Mouse (Mus musculus): ENCODE measurements around the gene Coro2a. TPM values are rescaled to one million over a fixed set of nuclear protein-coding genes. Genes with fewer than 3 reads are reported as not detected.
"Not testable (repeated sequence)": the region's sequence is repeated elsewhere in the genome, so short reads cannot be mapped to it uniquely, and the experiment has no call there.

Gene Coro2a
- polyA plus RNA-seq, 1 experiment, result 0.59 TPM

- H3K4me3 ChIP-seq (ENCODE audit: insufficient read depth, low read depth, low read length), result not testable (repeated sequence)
Measured at GRCm38 (mm10) chr4:46581577-46581976, 20.4 kb downstream of the Coro2a start.

GRCm38 (mm10) chr4:46580799-46581243 is 21.2 kb downstream of the Coro2a start:
- H3K4me1 ChIP-seq (ENCODE audit: control insufficient read depth, insufficient read depth, insufficient read length, low read length); H3K4me3 ChIP-seq (ENCODE audit: insufficient read depth, low read depth, low read length): not testable (repeated sequence)
- 0 out of 2 replicates have a peak overlapping the region, but pooled peaks have one; percentile 33 for H3K27ac ChIP-seq (replicated peaks; ENCODE audit: low read depth, low read length)

More at GRCm38 (mm10) chr4:46581577-46581976, 20.4 kb downstream of the Coro2a start:
- not testable (repeated sequence) for H3K27ac ChIP-seq (replicated peaks; ENCODE audit: low read depth, low read length); H3K4me1 ChIP-seq (ENCODE audit: control insufficient read depth, insufficient read depth, insufficient read length, low read length)

DNA sequence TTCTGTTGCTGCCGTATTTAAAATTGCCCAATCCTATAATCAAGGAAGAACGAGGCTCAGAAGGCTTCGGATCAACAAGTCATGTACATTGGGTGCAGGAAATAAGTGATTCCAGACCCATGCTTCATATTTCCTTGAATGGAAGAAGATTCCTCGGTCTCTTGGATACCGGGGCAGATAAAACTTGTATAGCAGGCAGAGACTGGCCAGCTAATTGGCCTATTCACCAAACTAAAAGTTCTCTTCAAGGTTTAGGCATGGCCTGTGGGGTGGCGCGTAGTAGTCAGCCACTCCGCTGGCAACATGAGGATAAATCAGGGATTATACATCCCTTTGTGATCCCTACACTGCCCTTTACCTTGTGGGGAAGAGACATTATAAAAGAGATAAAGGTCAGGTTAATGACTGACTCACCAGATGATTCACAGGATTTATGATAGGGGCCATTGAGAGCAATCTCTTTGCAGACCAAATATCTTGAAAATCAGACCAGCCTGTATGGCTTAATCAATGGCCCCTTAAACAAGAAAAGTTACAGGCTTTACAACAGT is 23.1 kb downstream of the Coro2a start:
- not testable (repeated sequence) for H3K27ac ChIP-seq (replicated peaks; ENCODE audit: low read depth, low read length); H3K4me3 ChIP-seq (ENCODE audit: insufficient read depth, low read depth, low read length); H3K4me1 ChIP-seq (ENCODE audit: control insufficient read depth, insufficient read depth, insufficient read length, low read length)

DNA sequence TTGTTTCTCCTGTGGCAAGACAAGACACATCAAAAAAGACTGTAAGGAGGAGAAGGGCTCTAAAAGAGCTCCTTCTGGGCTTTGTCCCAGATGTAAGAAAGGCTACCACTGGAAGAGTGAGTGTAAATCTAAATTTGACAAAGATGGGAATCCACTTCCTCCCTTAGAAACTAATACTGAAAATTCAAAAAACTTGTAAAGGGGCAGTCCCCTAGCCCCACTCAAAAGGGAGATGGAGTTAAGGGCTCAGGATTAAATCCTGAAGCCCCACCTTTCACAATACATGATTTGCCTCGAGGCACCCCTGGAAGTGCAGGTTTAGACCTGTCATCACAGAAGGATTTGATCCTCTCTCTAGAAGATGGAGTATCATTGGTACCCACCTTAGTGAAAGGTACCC is 23.8 kb downstream of the Coro2a start:
- Histone ChIP-seq H3K27ac (replicated peaks; ENCODE audit: low read depth, low read length) (no peak overlapping the region), H3K4me1 (ENCODE audit: control insufficient read depth, insufficient read depth, insufficient read length, low read length) (no peaks in the 10 kb centered on the region), H3K4me3 (ENCODE audit: insufficient read depth, low read depth, low read length) (no peak overlapping the region)

- H3K27ac ChIP-seq (replicated peaks; ENCODE audit: low read depth, low read length); H3K4me3 ChIP-seq (ENCODE audit: insufficient read depth, low read depth, low read length); H3K4me1 ChIP-seq (ENCODE audit: control insufficient read depth, insufficient read depth, insufficient read length, low read length): not testable (repeated sequence)
Measured at GRCm38 (mm10) chr4:46575509-46576284, 26.3 kb downstream of the Coro2a start.

DNA sequence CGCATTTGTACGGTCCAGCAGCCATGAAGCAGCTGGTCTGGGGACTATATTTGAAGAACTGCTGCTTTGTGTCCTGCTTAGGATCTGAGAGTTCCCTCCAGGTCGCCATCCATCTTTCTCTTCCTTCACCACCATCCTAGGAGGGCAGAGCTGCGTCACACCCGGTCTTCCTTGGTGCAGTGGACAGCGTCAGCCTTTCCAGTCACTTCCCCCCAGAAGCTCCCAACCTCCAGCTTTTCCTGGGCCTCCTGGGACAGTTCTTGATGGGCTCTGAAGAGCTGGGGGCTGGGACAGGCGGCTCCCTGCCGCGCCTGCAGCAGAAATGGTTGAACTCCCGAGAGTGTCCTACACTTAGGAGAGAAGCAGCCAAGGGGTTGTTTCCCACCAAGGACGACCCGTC is 27.2 kb downstream of the Coro2a start:
- 0 out of 2 replicates have a peak overlapping the region, but pooled peaks have one; percentile 27 for H3K27ac ChIP-seq (replicated peaks; ENCODE audit: low read depth, low read length)

GRCm38 (mm10) chr4:46574024-46574753 is 27.8 kb downstream of the Coro2a start:
- Histone ChIP-seq H3K4me3 (ENCODE audit: insufficient read depth, low read depth, low read length) (no peak overlapping the region), H3K4me1 (ENCODE audit: control insufficient read depth, insufficient read depth, insufficient read length, low read length) (no peaks in the 10 kb centered on the region), H3K27ac (replicated peaks; ENCODE audit: low read depth, low read length) (no peak overlapping the region)

More for the DNA sequence above, 27.2 kb downstream of the Coro2a start:
- no peak overlapping the region for H3K4me3 ChIP-seq (ENCODE audit: insufficient read depth, low read depth, low read length)
- no peaks in the 10 kb centered on the region for H3K4me1 ChIP-seq (ENCODE audit: control insufficient read depth, insufficient read depth, insufficient read length, low read length)

GRCm38 (mm10) chr4:46572616-46573015 is 29.4 kb downstream of the Coro2a start:
- no peak overlapping the region for H3K4me3 ChIP-seq (ENCODE audit: insufficient read depth, low read depth, low read length)
- H3K27ac ChIP-seq (replicated peaks; ENCODE audit: low read depth, low read length), result no peak overlapping the region
- H3K4me1 ChIP-seq (ENCODE audit: control insufficient read depth, insufficient read depth, insufficient read length, low read length), result no peaks in the 10 kb centered on the region

- Histone ChIP-seq H3K27ac (replicated peaks; ENCODE audit: low read depth, low read length) (no peak overlapping the region), H3K4me3 (ENCODE audit: insufficient read depth, low read depth, low read length) (no peak overlapping the region), H3K4me1 (ENCODE audit: control insufficient read depth, insufficient read depth, insufficient read length, low read length) (no peaks in the 10 kb centered on the region)
Measured at GRCm38 (mm10) chr4:46571744-46572143, 30.3 kb downstream of the Coro2a start.

- H3K4me1 ChIP-seq (ENCODE audit: control insufficient read depth, insufficient read depth, insufficient read length, low read length), result no peaks in the 10 kb centered on the region
- H3K27ac ChIP-seq (replicated peaks; ENCODE audit: low read depth, low read length), result no peak overlapping the region
- H3K4me3 ChIP-seq (ENCODE audit: insufficient read depth, low read depth, low read length), result no peak overlapping the region
Measured at GRCm38 (mm10) chr4:46569671-46570070, 32.3 kb downstream of the Coro2a start.

GRCm38 (mm10) chr4:46568169-46568568 is 33.8 kb downstream of the Coro2a start:
- H3K4me1 ChIP-seq (ENCODE audit: control insufficient read depth, insufficient read depth, insufficient read length, low read length), result no peaks in the 10 kb centered on the region
- H3K4me3 ChIP-seq (ENCODE audit: insufficient read depth, low read depth, low read length), result no peak overlapping the region

DNA sequence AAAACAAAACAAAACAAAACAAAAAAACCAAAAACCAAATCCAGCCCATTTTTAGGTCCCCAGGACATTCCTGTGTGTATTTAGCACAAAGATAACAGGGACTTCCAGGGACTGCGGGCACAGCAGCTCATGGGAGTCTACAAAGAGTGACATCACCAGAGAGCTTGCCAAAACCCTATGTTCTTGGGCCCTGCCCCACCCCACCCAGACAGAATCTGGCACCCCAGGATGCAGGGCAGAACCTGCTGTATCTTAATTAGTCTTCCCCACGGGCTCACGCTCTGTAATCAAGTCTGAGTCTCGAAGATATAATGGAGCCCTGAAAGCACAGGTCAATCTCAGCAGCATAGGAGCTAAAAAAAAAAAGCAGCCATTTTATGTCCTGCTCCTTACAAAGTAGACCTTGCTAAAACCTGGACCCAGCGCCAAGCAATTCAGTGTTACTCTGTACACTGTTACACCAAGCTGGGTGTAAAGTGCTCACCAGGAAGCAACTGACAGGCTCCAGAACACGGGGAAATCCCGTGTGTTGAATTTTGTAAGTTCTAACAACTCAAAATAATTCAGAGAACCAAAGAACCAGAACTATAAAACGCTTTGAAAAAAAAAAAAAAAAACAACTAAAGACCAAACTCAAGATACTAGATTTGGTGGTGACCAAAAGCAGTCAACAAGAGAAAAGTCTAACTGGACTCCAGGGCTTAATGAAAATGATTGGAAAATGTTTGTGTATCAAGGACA is 34.9 kb downstream of the Coro2a start:
- no peak overlapping the region for H3K4me3 ChIP-seq (ENCODE audit: insufficient read depth, low read depth, low read length)
- H3K4me1 ChIP-seq (ENCODE audit: control insufficient read depth, insufficient read depth, insufficient read length, low read length), result no peaks in the 10 kb centered on the region
- no peak overlapping the region for H3K27ac ChIP-seq (replicated peaks; ENCODE audit: low read depth, low read length)

More at GRCm38 (mm10) chr4:46568169-46568568, 33.8 kb downstream of the Coro2a start:
- no peak overlapping the region for H3K27ac ChIP-seq (replicated peaks; ENCODE audit: low read depth, low read length)

- H3K27ac ChIP-seq (replicated peaks; ENCODE audit: low read depth, low read length), result no peak overlapping the region
- no peaks in the 10 kb centered on the region for H3K4me1 ChIP-seq (ENCODE audit: control insufficient read depth, insufficient read depth, insufficient read length, low read length)
Measured at GRCm38 (mm10) chr4:46565393-46565955, 36.5 kb downstream of the Coro2a start.

GRCm38 (mm10) chr4:46564247-46564646 is 37.8 kb downstream of the Coro2a start:
- H3K4me3 ChIP-seq (ENCODE audit: insufficient read depth, low read depth, low read length), result no peak overlapping the region
- H3K4me1 ChIP-seq (ENCODE audit: control insufficient read depth, insufficient read depth, insufficient read length, low read length), result no peaks in the 10 kb centered on the region
- no peak overlapping the region for H3K27ac ChIP-seq (replicated peaks; ENCODE audit: low read depth, low read length)

More at GRCm38 (mm10) chr4:46565393-46565955, 36.5 kb downstream of the Coro2a start:
- no peak overlapping the region for H3K4me3 ChIP-seq (ENCODE audit: insufficient read depth, low read depth, low read length)
